Mouse (Mus musculus): ENCODE measurements around the gene G530012D18Rik. TPM values are rescaled to one million over a fixed set of nuclear protein-coding genes. Genes with fewer than 3 reads are reported as not detected.
A peak's percentile ranks its signal among the peaks of the same experiment; 100 is the strongest.
"Not testable (repeated sequence)": the region's sequence is repeated elsewhere in the genome, so short reads cannot be mapped to it uniquely, and the experiment has no call there.

Gene G530012D18Rik
- polyA plus RNA-seq (2012; rRNA removed) = not detected in 2 replicates

GRCm38 (mm10) chr1:85575376-85575775, at the start of gene G530012D18Rik:
G530012D18Rik (plus strand) TSS chr1:85575676.
- not testable (repeated sequence) for DNase-seq (ENCODE audit: low read depth)

DNA sequence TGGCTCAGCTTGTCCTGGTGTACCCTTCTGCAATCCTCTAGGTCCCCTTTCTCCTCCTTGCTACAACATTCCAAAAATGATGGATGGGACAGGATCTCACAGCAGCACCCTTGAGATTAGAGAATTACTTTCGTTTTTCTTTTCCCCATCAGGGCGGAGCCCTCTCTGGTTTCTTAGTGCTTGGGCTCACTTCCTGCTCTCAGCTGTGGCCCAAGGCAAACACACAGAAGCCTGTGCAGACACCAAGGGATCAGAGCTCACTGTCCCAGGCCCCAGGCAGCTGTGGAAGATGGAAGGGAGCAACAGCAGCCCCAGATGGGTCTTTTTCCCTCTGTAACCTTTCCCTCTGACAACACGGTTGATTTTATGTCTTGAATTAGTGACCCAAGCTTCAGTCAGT, 49.1 kb upstream of the G530012D18Rik start:
- DNase-seq (ENCODE audit: low read depth) = not testable (repeated sequence)

- DNase-seq (ENCODE audit: low read depth) = peak; percentile 4
Observed at GRCm38 (mm10) chr1:85528451-85529110, 46.9 kb upstream of the G530012D18Rik start.

GRCm38 (mm10) chr1:85543818-85544217, 31.7 kb upstream of the G530012D18Rik start:
- DNase-seq (ENCODE audit: low read depth) = not testable (repeated sequence)

GRCm38 (mm10) chr1:85546442-85546841, 29.0 kb upstream of the G530012D18Rik start:
- not testable (repeated sequence) for DNase-seq (ENCODE audit: low read depth)

DNA sequence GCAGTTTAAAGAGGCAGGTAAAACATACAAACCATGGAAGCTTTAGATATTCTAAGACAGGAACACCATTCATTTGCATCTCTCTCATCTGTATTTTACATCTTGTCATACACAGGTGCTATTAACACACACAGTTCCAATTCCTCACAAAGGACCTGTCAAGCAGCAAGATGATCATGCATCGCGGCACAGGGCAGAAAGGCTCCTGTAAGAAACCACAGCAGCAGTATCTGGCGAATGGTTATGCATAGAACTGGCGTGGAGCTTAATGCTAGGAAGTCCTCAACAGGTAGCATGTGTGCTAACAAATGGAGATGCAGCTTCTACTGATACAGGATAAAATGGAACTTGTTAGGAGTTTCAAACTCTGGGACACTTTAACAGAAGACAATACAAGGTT, 20.2 kb upstream of the G530012D18Rik start:
- DNase-seq (ENCODE audit: low read depth) = not testable (repeated sequence)

GRCm38 (mm10) chr1:85573554-85573953, 1.9 kb upstream of the G530012D18Rik start:
- DNase-seq (ENCODE audit: low read depth) = not testable (repeated sequence)

GRCm38 (mm10) chr1:85578372-85579010, 3.0 kb downstream of the G530012D18Rik start:
- not testable (repeated sequence) for DNase-seq (ENCODE audit: low read depth)

- DNase-seq (ENCODE audit: low read depth) = not testable (repeated sequence)
Observed at GRCm38 (mm10) chr1:85579199-85580147, 4.0 kb downstream of the G530012D18Rik start.

DNA sequence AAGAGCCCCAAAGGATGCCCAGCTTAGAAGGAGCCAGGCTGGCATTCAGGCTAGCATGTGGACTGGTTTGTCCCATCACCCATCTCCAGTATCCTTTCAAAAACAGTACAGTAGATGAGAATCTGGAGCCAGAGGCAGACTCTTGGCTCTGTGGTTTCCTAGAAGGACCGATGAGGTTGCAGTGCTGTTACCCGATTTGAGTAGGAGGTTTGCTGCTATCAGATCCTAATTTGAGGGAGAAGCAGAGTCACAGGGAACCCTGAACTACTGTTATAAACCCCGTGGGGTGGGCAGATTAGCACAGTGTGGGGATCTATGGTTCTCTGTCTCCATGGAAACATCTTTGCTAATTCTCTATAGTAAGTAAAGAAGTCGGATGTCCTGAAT, 4.7 kb downstream of the G530012D18Rik start:
- not testable (repeated sequence) for DNase-seq (ENCODE audit: low read depth)

GRCm38 (mm10) chr1:85580578-85580977, 5.1 kb downstream of the G530012D18Rik start:
- not testable (repeated sequence) for DNase-seq (ENCODE audit: low read depth)

DNA sequence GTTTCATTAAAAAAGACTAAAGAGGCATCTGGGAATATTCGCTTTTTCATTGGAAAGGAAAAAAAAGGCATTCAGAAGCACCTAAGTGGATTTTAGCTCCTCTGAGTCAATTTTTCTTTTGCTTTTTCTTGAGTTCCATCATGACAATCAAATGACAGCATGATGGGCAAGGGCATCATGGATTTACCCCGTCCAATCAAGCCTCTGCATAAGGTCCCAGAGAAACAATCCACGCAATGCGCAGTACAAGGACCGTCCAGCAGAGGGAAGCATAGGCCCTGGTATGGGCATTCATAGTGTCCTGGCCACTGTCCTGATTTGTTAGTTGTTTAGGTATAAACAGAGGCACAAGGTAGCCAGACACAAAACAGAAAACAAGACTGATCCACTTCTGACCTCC, 6.0 kb downstream of the G530012D18Rik start:
- not testable (repeated sequence) for DNase-seq (ENCODE audit: low read depth)

GRCm38 (mm10) chr1:85588697-85589096, 13.2 kb downstream of the G530012D18Rik start:
- not testable (repeated sequence) for DNase-seq (ENCODE audit: low read depth)

GRCm38 (mm10) chr1:85592526-85592925, 17.1 kb downstream of the G530012D18Rik start:
- not testable (repeated sequence) for DNase-seq (ENCODE audit: low read depth)

DNA sequence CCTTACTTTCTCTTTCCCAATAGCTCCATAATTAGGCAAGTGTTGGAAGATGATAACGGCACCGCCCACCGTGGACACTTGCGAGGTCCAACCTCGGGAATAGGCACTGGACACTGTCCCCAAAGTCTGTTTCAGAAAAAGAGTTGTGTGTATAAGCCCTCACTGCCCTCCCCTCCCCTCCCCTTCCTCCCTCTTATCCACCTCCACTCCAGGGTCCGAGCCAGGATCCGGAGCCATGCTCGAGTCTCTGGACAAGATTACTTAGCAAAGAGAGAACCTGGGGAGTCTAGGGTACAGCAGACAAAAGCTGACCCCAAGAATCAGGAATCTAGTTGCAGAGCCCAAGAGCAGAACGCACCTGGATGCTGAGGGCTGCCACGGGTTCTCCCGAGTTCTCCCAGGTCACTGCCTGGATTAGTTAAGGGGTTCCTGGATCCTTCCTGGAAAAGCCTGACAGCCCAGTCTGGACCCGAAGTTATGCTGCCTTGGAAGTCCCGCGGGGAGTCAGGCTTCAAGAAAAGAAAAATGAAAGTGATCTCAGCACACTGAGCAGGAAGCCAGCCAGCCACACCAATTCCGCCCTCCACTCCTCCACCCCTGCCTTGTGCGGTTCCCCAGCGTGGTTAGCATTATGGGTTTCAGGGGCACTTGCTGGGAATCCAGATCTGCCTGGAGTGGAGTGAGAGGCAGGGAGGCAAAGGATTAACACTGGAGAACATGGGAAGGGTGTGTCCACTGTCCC, 23.0 kb downstream of the G530012D18Rik start, which contains the start of gene Sp110:
Sp110 (minus strand) TSS at position 547 of the 742 bp plus-strand sequence.
- not testable (repeated sequence) for DNase-seq (ENCODE audit: low read depth)

- DNase-seq (ENCODE audit: low read depth) = not testable (repeated sequence)
Observed at GRCm38 (mm10) chr1:85600078-85600477, 24.6 kb downstream of the G530012D18Rik start, which contains the start of gene Sp140. Sp140 (plus strand) TSS chr1:85600378.

GRCm38 (mm10) chr1:85600794-85601193, 25.3 kb downstream of the G530012D18Rik start:
- not testable (repeated sequence) for DNase-seq (ENCODE audit: low read depth)

DNA sequence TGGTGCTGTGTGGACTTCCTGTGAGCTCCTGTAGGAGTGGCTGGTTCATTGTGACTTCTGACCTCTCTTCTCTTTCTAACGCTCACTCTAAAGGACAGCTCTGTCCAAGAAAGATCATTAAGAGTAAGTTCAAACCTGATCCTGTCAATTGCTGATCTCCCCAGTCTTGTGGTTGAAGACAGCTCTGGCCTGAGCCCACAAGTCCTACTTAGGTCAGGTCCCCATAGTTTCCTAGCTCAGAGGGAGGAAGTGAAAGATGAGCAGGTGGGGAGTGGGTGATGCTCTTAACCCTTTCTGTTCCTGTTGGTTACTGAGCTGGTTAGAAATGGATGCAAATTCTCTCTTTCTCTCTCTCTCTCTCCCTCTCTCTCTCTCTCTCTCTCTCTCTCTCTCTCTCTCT, 28.9 kb downstream of the G530012D18Rik start:
- not testable (repeated sequence) for DNase-seq (ENCODE audit: low read depth)

DNA sequence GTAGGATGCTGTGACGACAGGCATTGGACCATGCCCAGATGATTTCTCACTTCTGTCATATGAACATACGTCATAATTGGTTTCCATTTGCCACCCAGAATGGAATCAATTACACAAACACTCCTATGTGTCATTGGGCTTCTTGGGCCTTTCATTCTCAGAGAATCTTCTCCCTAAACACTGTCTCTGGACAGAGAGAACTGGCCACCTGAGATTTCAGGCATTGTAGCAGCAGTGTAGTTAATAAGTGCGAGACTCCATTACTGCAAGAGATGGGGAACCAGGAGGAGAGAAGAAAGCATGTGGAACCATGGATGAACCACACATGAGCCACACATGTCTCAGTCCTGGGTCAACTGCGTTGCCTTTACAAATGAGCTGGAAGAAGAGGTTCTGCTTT, 32.9 kb downstream of the G530012D18Rik start:
- not testable (repeated sequence) for DNase-seq (ENCODE audit: low read depth)

GRCm38 (mm10) chr1:85610581-85610980, 35.1 kb downstream of the G530012D18Rik start:
- not testable (repeated sequence) for DNase-seq (ENCODE audit: low read depth)

DNA sequence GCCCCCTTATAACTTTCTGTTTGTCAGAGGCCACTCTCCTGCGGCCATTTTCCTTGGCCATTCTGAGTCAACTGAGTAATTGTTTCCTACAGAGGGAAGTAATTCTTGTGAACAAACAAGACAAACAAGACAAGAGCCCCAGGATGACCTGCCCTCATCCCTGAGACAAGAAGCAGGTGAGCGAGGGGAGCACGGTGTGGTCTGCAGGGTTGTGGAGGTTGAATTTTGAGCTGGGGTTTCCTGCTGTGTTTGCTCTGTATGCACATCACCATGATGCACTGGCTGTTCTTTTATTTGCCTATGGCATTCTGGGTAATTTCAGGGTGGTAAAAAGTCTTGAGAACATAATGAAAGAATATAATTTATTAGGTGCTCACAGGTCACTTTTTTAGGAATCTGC, 39.6 kb downstream of the G530012D18Rik start:
- not testable (repeated sequence) for DNase-seq (ENCODE audit: low read depth)

All from gonadal fat pad, adult 2 months (tissue).